In the genomic region with DNA sequence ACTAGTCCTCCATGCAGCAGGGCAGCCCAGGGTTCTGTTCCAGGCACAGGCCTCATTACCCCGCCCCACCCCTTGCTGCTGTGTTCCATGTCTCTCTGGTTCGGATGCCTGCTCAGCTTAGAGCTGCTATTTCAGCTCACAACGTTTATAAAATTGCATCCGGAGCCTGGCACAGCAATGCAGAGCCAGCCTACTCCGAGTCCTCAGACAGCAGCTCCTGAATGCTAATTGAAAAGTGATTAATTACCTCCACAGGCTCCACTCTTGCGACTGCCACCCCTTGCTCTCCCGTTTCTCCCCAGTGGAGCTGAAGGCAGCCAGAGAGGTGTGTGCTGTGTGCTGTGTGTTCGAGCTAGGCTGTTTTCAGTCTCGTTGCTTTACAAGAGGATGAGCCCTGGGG, we compare ENCODE assay signal across 18 mouse cellular contexts.
DNase-seq lines count a peak whose midpoint lies in the region; ATAC-seq and TF ChIP-seq lines count a peak whose summit lies in the region.
"Had no signal": no experiment of that assay in that cellular context is flagged by ENCODE, and none has a peak within 500 bp of the region (broad histone marks: within the 10 kb centered on the region; RNA-seq: fewer than 3 reads in every experiment).

No protein-coding gene starts in this region.

- peak; percentile 72 for ATAC-seq in hindbrain, embryonic 16.5 days
- peak; percentile 48 for ATAC-seq in neural tube, embryonic 15.5 days (ENCODE audit: low FRiP score)
- ATAC-seq in lung, postnatal 0 days: no peak

- no peak overlapping the region for H3K4me2 ChIP-seq in hindbrain, embryonic 16.5 days (ENCODE audit: low read length)
- H3K4me2 ChIP-seq in neural tube, embryonic 15.5 days: no peak overlapping the region
- no peak overlapping the region for H3K4me2 ChIP-seq in lung, postnatal 0 days (replicated peaks; ENCODE audit: low read depth, low read length)
- H3K4me2 ChIP-seq: heart, embryonic 13.5 days; liver, embryonic 13.5 days had no signal

- no peaks in the 10 kb centered on the region for H3K27me3 ChIP-seq in hindbrain, embryonic 16.5 days (replicated peaks; ENCODE audit: control insufficient read depth, insufficient read depth, low read length)
- H3K27me3 ChIP-seq in neural tube, embryonic 15.5 days (replicated peaks): no peaks in the 10 kb centered on the region
- no peaks in the 10 kb centered on the region for H3K27me3 ChIP-seq in lung, postnatal 0 days (replicated peaks; ENCODE audit: insufficient read depth, low read length)
- H3K27me3 ChIP-seq: liver, embryonic 13.5 days had no signal

- no peak overlapping the region for H3K4me3 ChIP-seq in hindbrain, embryonic 16.5 days (ENCODE audit: low read length)
- H3K4me3 ChIP-seq in neural tube, embryonic 15.5 days (replicated peaks): no peak overlapping the region
- H3K4me3 ChIP-seq in lung, postnatal 0 days (ENCODE audit: low read depth, low read length): no peak overlapping the region
- H3K4me3 ChIP-seq: erythroblast, embryonic 14.5 days; heart, embryonic 13.5 days; liver, embryonic 13.5 days; myocyte had no signal

- TF ChIP-seq CTCF in lung, postnatal 0 days (IDR thresholded peaks at IDR 0.05): no peak

- no peaks in the 10 kb centered on the region for H3K9me3 ChIP-seq in hindbrain, embryonic 16.5 days (ENCODE audit: control insufficient read depth, low read length)
- H3K9me3 ChIP-seq in neural tube, embryonic 15.5 days (replicated peaks): no peaks in the 10 kb centered on the region
- no peaks in the 10 kb centered on the region for H3K9me3 ChIP-seq in lung, postnatal 0 days (ENCODE audit: low read length)
- H3K9me3 ChIP-seq: heart, embryonic 13.5 days; liver, embryonic 13.5 days had no signal

- TF ChIP-seq EP300 in lung, postnatal 0 days (IDR thresholded peaks at IDR 0.05): no peak

- no peak overlapping the region for H3K9ac ChIP-seq in hindbrain, embryonic 16.5 days (ENCODE audit: low read depth, low read length)
- H3K9ac ChIP-seq in neural tube, embryonic 15.5 days (replicated peaks): no peak overlapping the region
- H3K9ac ChIP-seq in lung, postnatal 0 days (replicated peaks; ENCODE audit: low read depth): no peak overlapping the region
- H3K9ac ChIP-seq: heart, embryonic 13.5 days; liver, embryonic 13.5 days had no signal

- intact Hi-C loops in left cerebral cortex, postnatal 10 days (cut with DNase I): loop anchor here (10.0 kb wide), 1 partner anchor 331 kb away; no protein-coding TSS in a partner anchor
- intact Hi-C loops in heart, postnatal 14 days (cut with DNase I): no loop called here

- H3K27ac ChIP-seq in hindbrain, embryonic 16.5 days (ENCODE audit: low read depth, low read length): no peak overlapping the region
- no peak overlapping the region for H3K27ac ChIP-seq in neural tube, embryonic 15.5 days (replicated peaks)
- no peak overlapping the region for H3K27ac ChIP-seq in lung, postnatal 0 days (ENCODE audit: low read length)
- H3K27ac ChIP-seq: heart, embryonic 13.5 days; liver, embryonic 13.5 days had no signal

- WGBS in hindbrain, embryonic 16.5 days: 20% methylated on average over 9 of the region's 9 CpGs
- 20% methylated on average over 9 of the region's 9 CpGs for WGBS in neural tube, embryonic 15.5 days
- 32% methylated on average over 9 of the region's 9 CpGs for WGBS in lung, postnatal 0 days

- H3K4me1 ChIP-seq in hindbrain, embryonic 16.5 days (ENCODE audit: control insufficient read depth, insufficient read depth, low read depth, low read length): no peaks in the 10 kb centered on the region; the same call in none of the 2 replicates
- peaks cover 6% of the 10 kb centered on the region; the same call in 1 of the 2 replicates for H3K4me1 ChIP-seq in neural tube, embryonic 15.5 days
- H3K4me1 ChIP-seq in lung, postnatal 0 days (ENCODE audit: insufficient read depth, low read depth, low read length): no peaks in the 10 kb centered on the region
- H3K4me1 ChIP-seq: liver, embryonic 13.5 days had no signal

- no peaks in the 10 kb centered on the region for H3K36me3 ChIP-seq in hindbrain, embryonic 16.5 days (ENCODE audit: control insufficient read depth, insufficient read depth, low read length)
- H3K36me3 ChIP-seq in neural tube, embryonic 15.5 days: no peaks in the 10 kb centered on the region
- H3K36me3 ChIP-seq in lung, postnatal 0 days (ENCODE audit: insufficient read depth, low read length): no peaks in the 10 kb centered on the region
- H3K36me3 ChIP-seq: heart, embryonic 13.5 days; liver, embryonic 13.5 days had no signal

- peak; percentile 17 to 47 for DNase-seq in left cerebral cortex, adult 18-20 months (ENCODE audit: low spot score in 2 of 2)
- no peak for DNase-seq in left cerebral cortex, postnatal 10 days (ENCODE audit: extremely low spot score in 1 of 2, low spot score in 2 of 2)
- peak; percentile 19 to 42 for DNase-seq in left cerebral cortex, adult 8-10 months (ENCODE audit: low spot score in 2 of 2)
- no peak for DNase-seq in lung, postnatal 0 days (ENCODE audit: low spot score)
- DNase-seq in heart, postnatal 14 days: no peak
- DNase-seq: adrenal gland, adult 8-10 months; cerebellum, adult 11 months; embryo, embryonic 11 days; gastrocnemius, postnatal 14 days; kidney, postnatal 4 days; liver, embryonic 13.5 days; lung, postnatal 36 days; thymus, postnatal 4 days had no signal

Comparison
In these comparisons a context has a peak if more than half of its experiments do, and no peak if none do; other contexts are left out.
1. DNase-seq: peak in left cerebral cortex, adult 18-20 months (2 of 2) and left cerebral cortex, adult 8-10 months (2 of 2); none in left cerebral cortex, postnatal 10 days (0 of 2), lung, postnatal 0 days (single experiment) and heart, postnatal 14 days (0 of 2).